Mouse (Mus musculus) spleen, adult 2 months (tissue): ENCODE results near the gene Stc2.

Source experiments
- CTCF ChIP-seq: fragments of 200-500 bp; IDR thresholded peaks from 2 replicates; pipeline ENCODE4 v1.5.1; 2011; ENCODE audit warnings: mild to moderate bottlenecking, inconsistent platforms; ENCODE audit not compliant: insufficient read depth, insufficient read length, insufficient replicate concordance; ENCODE audit errors: extremely low read depth
- POLR2A ChIP-seq: fragments of 200-500 bp; IDR thresholded peaks from 2 replicates; pipeline ENCODE4 v1.6.1; 2011; ENCODE audit warnings: low read depth, low read length, inconsistent platforms

- no peak for TF ChIP-seq POLR2A
- TF ChIP-seq CTCF: no peak
These were observed 7.5 kb downstream of the Stc2 start for GRCm38 (mm10) chr11:31362330-31362729.
